Mouse (Mus musculus): ENCODE data around the gene Mtor. TPM values are rescaled to one million over a fixed set of nuclear protein-coding genes. Genes with fewer than 3 reads are reported as not detected.
A peak's percentile ranks its signal among the peaks of the same experiment; 100 is the strongest.

Gene Mtor
- polyA plus RNA-seq, 1 experiment from 2014 or later = 30.2 TPM

- H3K4me1 ChIP-seq = peaks cover 2% of the 10 kb centered on the region; the same call in 1 of the 2 replicates
- H3K27me3 ChIP-seq = no peaks in the 10 kb centered on the region
- H3K36me3 ChIP-seq = peaks cover 91% of the 10 kb centered on the region
- WGBS = 84% methylated on average over 11 of the region's 11 CpGs
- H3K4me2 ChIP-seq (replicated peaks) = no peak overlapping the region
- no peaks in the 10 kb centered on the region for H3K9me3 ChIP-seq (replicated peaks)
- H3K4me3 ChIP-seq = no peak overlapping the region
- H3K9ac ChIP-seq = no peak overlapping the region
- no peak for ATAC-seq (ENCODE audit: low FRiP score)
- H3K27ac ChIP-seq = no peak overlapping the region
Observed at GRCm38 (mm10) chr4:148469487-148470252, 21.3 kb downstream of the Mtor start.

- ATAC-seq (ENCODE audit: low FRiP score) = no peak
- H3K4me3 ChIP-seq = no peak overlapping the region
- H3K9me3 ChIP-seq (replicated peaks) = no peaks in the 10 kb centered on the region
- no peak overlapping the region for H3K9ac ChIP-seq
- no peaks in the 10 kb centered on the region for H3K27me3 ChIP-seq
- H3K27ac ChIP-seq = no peak overlapping the region
- H3K4me1 ChIP-seq = peaks cover 2% of the 10 kb centered on the region; the same call in 1 of the 2 replicates
- WGBS = 69% methylated on average over 10 of the region's 10 CpGs
- no peak overlapping the region for H3K4me2 ChIP-seq (replicated peaks)
- peaks cover 91% of the 10 kb centered on the region for H3K36me3 ChIP-seq
Observed at GRCm38 (mm10) chr4:148471363-148471806, 23.0 kb downstream of the Mtor start.

GRCm38 (mm10) chr4:148472436-148473174 is 24.2 kb downstream of the Mtor start:
- H3K9ac ChIP-seq = no peak overlapping the region
- H3K4me3 ChIP-seq = no peak overlapping the region
- WGBS = 90% methylated on average over 8 of the region's 8 CpGs
- no peak overlapping the region for H3K4me2 ChIP-seq (replicated peaks)
- H3K36me3 ChIP-seq = peaks cover 89% of the 10 kb centered on the region
- no peak for ATAC-seq (ENCODE audit: low FRiP score)
- no peak overlapping the region for H3K27ac ChIP-seq
- H3K9me3 ChIP-seq (replicated peaks) = no peaks in the 10 kb centered on the region
- no peaks in the 10 kb centered on the region for H3K27me3 ChIP-seq
- H3K4me1 ChIP-seq = peaks cover 2% of the 10 kb centered on the region; the same call in 1 of the 2 replicates

GRCm38 (mm10) chr4:148473496-148473895 is 25.1 kb downstream of the Mtor start:
- 86% methylated on average over 5 of the region's 5 CpGs for WGBS
- no peak overlapping the region for H3K27ac ChIP-seq
- no peak overlapping the region for H3K4me2 ChIP-seq (replicated peaks)
- no peak overlapping the region for H3K9ac ChIP-seq
- no peak for ATAC-seq (ENCODE audit: low FRiP score)
- peaks cover 87% of the 10 kb centered on the region for H3K36me3 ChIP-seq
- no peak overlapping the region for H3K4me3 ChIP-seq
- H3K27me3 ChIP-seq = no peaks in the 10 kb centered on the region
- peaks cover 2% of the 10 kb centered on the region; the same call in 1 of the 2 replicates for H3K4me1 ChIP-seq
- no peaks in the 10 kb centered on the region for H3K9me3 ChIP-seq (replicated peaks)

GRCm38 (mm10) chr4:148480245-148480644 is 31.8 kb downstream of the Mtor start:
- no peaks in the 10 kb centered on the region for H3K27me3 ChIP-seq
- WGBS = 92% methylated on average over 2 of the region's 2 CpGs
- no peak overlapping the region for H3K4me3 ChIP-seq
- no peaks in the 10 kb centered on the region for H3K4me1 ChIP-seq
- no peak overlapping the region for H3K27ac ChIP-seq
- ATAC-seq (ENCODE audit: low FRiP score) = no peak
- peaks cover 93% of the 10 kb centered on the region for H3K36me3 ChIP-seq
- H3K9ac ChIP-seq = no peak overlapping the region
- no peaks in the 10 kb centered on the region for H3K9me3 ChIP-seq (replicated peaks)
- no peak overlapping the region for H3K4me2 ChIP-seq (replicated peaks)

GRCm38 (mm10) chr4:148481557-148482168 is 33.3 kb downstream of the Mtor start:
- 87% methylated on average over 2 of the region's 2 CpGs for WGBS
- ATAC-seq (ENCODE audit: low FRiP score) = no peak
- peaks cover 94% of the 10 kb centered on the region for H3K36me3 ChIP-seq

GRCm38 (mm10) chr4:148484511-148484910 is 36.1 kb downstream of the Mtor start:
- no peak overlapping the region for H3K9ac ChIP-seq
- H3K4me3 ChIP-seq = no peak overlapping the region
- ATAC-seq (ENCODE audit: low FRiP score) = no peak
- H3K27me3 ChIP-seq = no peaks in the 10 kb centered on the region
- no peaks in the 10 kb centered on the region for H3K9me3 ChIP-seq (replicated peaks)
- 96% methylated on average over 12 of the region's 12 CpGs for WGBS
- no peak overlapping the region for H3K27ac ChIP-seq
- H3K36me3 ChIP-seq = peaks cover 95% of the 10 kb centered on the region
- no peaks in the 10 kb centered on the region for H3K4me1 ChIP-seq
- no peak overlapping the region for H3K4me2 ChIP-seq (replicated peaks)

More at GRCm38 (mm10) chr4:148481557-148482168, 33.3 kb downstream of the Mtor start:
- Histone ChIP-seq H3K27ac (no peak overlapping the region), H3K4me3 (no peak overlapping the region), H3K9me3 (replicated peaks) (no peaks in the 10 kb centered on the region), H3K4me2 (replicated peaks) (no peak overlapping the region), H3K27me3 (no peaks in the 10 kb centered on the region), H3K4me1 (no peaks in the 10 kb centered on the region), H3K9ac (no peak overlapping the region)

GRCm38 (mm10) chr4:148487841-148488240 is 39.4 kb downstream of the Mtor start:
- H3K27me3 ChIP-seq = no peaks in the 10 kb centered on the region
- peaks cover 97% of the 10 kb centered on the region for H3K36me3 ChIP-seq
- no peaks in the 10 kb centered on the region for H3K9me3 ChIP-seq (replicated peaks)
- no peak overlapping the region for H3K4me3 ChIP-seq
- H3K4me2 ChIP-seq (replicated peaks) = no peak overlapping the region
- no peak for ATAC-seq (ENCODE audit: low FRiP score)
- no peak overlapping the region for H3K9ac ChIP-seq
- no peak overlapping the region for H3K27ac ChIP-seq
- 87% methylated on average over 2 of the region's 2 CpGs for WGBS
- H3K4me1 ChIP-seq = no peaks in the 10 kb centered on the region

GRCm38 (mm10) chr4:148490502-148490901 is 42.1 kb downstream of the Mtor start:
- no peak overlapping the region for H3K4me2 ChIP-seq (replicated peaks)
- no peaks in the 10 kb centered on the region for H3K9me3 ChIP-seq (replicated peaks)
- no peak overlapping the region for H3K4me3 ChIP-seq
- H3K9ac ChIP-seq = no peak overlapping the region
- 84% methylated on average over 6 of the region's 6 CpGs for WGBS
- H3K27ac ChIP-seq = no peak overlapping the region
- H3K4me1 ChIP-seq = 0 out of 2 replicates have a peak, but pooled peaks cover 2% of the 10 kb centered on the region
- peaks cover 90% of the 10 kb centered on the region for H3K36me3 ChIP-seq
- ATAC-seq (ENCODE audit: low FRiP score) = no peak
- H3K27me3 ChIP-seq = no peaks in the 10 kb centered on the region

GRCm38 (mm10) chr4:148491448-148491847 is 43.0 kb downstream of the Mtor start:
- 84% methylated on average over 7 of the region's 7 CpGs for WGBS
- peaks cover 90% of the 10 kb centered on the region for H3K36me3 ChIP-seq

GRCm38 (mm10) chr4:148495160-148495559 is 46.7 kb downstream of the Mtor start:
- Histone ChIP-seq H3K9ac (no peak overlapping the region), H3K27ac (no peak overlapping the region), H3K4me2 (replicated peaks) (no peak overlapping the region), H3K4me3 (no peak overlapping the region), H3K27me3 (no peaks in the 10 kb centered on the region), H3K9me3 (replicated peaks) (no peaks in the 10 kb centered on the region), H3K36me3 (peaks cover 86% of the 10 kb centered on the region), H3K4me1 (0 out of 2 replicates have a peak, but pooled peaks cover 6% of the 10 kb centered on the region)
- ATAC-seq (ENCODE audit: low FRiP score) = 0 out of 2 replicates have a peak, but pooled peaks have one; percentile 9
- 89% methylated on average over 6 of the region's 6 CpGs for WGBS

More at GRCm38 (mm10) chr4:148491448-148491847, 43.0 kb downstream of the Mtor start:
- H3K4me3 ChIP-seq = no peak overlapping the region
- no peaks in the 10 kb centered on the region for H3K27me3 ChIP-seq
- H3K4me2 ChIP-seq (replicated peaks) = no peak overlapping the region
- no peak for ATAC-seq (ENCODE audit: low FRiP score)
- H3K9ac ChIP-seq = no peak overlapping the region
- H3K9me3 ChIP-seq (replicated peaks) = no peaks in the 10 kb centered on the region
- H3K27ac ChIP-seq = no peak overlapping the region
- 0 out of 2 replicates have a peak, but pooled peaks cover 6% of the 10 kb centered on the region for H3K4me1 ChIP-seq

Measured in hindbrain, embryonic 12.5 days (tissue).